ENCODE assay signal across 19 mouse cellular contexts in the genomic region with DNA sequence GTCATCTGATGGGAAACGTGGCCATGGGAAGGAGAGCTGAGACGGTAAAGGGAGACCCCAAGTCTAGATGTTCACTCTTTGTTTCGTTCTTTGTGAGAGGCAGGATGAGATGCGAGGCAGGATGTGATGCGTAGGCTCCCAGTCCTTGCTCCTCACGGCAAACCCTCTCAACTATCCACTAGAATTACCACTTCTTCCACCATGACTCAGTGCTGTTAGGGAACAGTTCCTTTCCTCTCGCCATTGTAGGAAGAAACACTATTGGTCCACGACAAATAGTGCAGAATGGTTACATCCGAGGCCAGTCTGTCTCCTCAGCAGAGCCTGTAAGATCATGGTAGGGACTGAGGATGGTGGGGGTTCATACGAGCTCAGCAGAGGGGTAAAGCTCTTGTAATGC.
"Had no signal": no experiment of that assay in that cellular context is flagged by ENCODE, and none has a peak within 500 bp of the region (broad histone marks: within the 10 kb centered on the region; RNA-seq: fewer than 3 reads in every experiment).

No protein-coding gene starts in this region.

- ATAC-seq: liver, embryonic 12.5 days; midbrain, embryonic 13.5 days; midbrain, embryonic 16.5 days had no signal

- H3K4me1 ChIP-seq: kidney, embryonic 15.5 days; limb, embryonic 10.5 days; limb, embryonic 13.5 days; liver, embryonic 12.5 days; liver, embryonic 15.5 days; lung, embryonic 15.5 days; midbrain, embryonic 10.5 days; midbrain, embryonic 13.5 days had no signal

- H3K27ac ChIP-seq: kidney, embryonic 15.5 days; limb, embryonic 10.5 days; limb, embryonic 13.5 days; liver, embryonic 12.5 days; liver, embryonic 15.5 days; lung, embryonic 15.5 days; midbrain, embryonic 10.5 days; midbrain, embryonic 13.5 days had no signal

- H3K9ac ChIP-seq: kidney, embryonic 15.5 days; limb, embryonic 13.5 days; liver, embryonic 12.5 days; liver, embryonic 15.5 days; lung, embryonic 15.5 days; midbrain, embryonic 13.5 days had no signal

- H3K4me2 ChIP-seq: kidney, embryonic 15.5 days; limb, embryonic 13.5 days; liver, embryonic 12.5 days; liver, embryonic 15.5 days; lung, embryonic 15.5 days; midbrain, embryonic 13.5 days had no signal

- H3K27me3 ChIP-seq: kidney, embryonic 15.5 days; limb, embryonic 13.5 days; liver, embryonic 12.5 days; liver, embryonic 15.5 days; lung, embryonic 15.5 days; megakaryocyte, embryonic 14.5 days; midbrain, embryonic 13.5 days had no signal

- H3K9me3 ChIP-seq: kidney, embryonic 15.5 days; limb, embryonic 10.5 days; limb, embryonic 13.5 days; liver, embryonic 12.5 days; liver, embryonic 15.5 days; lung, embryonic 15.5 days; megakaryocyte, embryonic 14.5 days; midbrain, embryonic 10.5 days; midbrain, embryonic 13.5 days had no signal

- H3K4me3 ChIP-seq: kidney, embryonic 15.5 days; limb, embryonic 10.5 days; limb, embryonic 13.5 days; liver, embryonic 12.5 days; liver, embryonic 15.5 days; lung, embryonic 15.5 days; megakaryocyte, embryonic 14.5 days; midbrain, embryonic 10.5 days; midbrain, embryonic 13.5 days had no signal

- DNase-seq: kidney, postnatal 10 days; kidney, postnatal 36 days; layer of hippocampus, postnatal 36 days; liver; lung, adult 18-20 months; lung, postnatal 10 days; lung, postnatal 36 days; thymus, adult 18-20 months; thymus, postnatal 36 days had no signal

- H3K36me3 ChIP-seq: liver, embryonic 12.5 days; liver, embryonic 15.5 days; lung, embryonic 15.5 days had no signal
